ENCODE assay signal across 8 mouse cellular contexts in genomic region chr6:65670981-65671411, GRCm38 (mm10). TPM values are rescaled to one million over a fixed set of nuclear protein-coding genes. Genes with fewer than 3 reads are reported as not detected.
DNase-seq lines count a peak whose midpoint lies in the region; ATAC-seq and TF ChIP-seq lines count a peak whose summit lies in the region.

No protein-coding gene starts in this region.

- peak; percentile 28 for DNase-seq in gastrocnemius, postnatal 10 days
- DNase-seq in gastrocnemius, postnatal 25 days: no peak
- DNase-seq in embryonic facial prominence, embryonic 14.5 days (ENCODE audit: low spot score): peak; percentile 53
- DNase-seq in natural killer cell, adult 2 months (ENCODE audit: low spot score in 2 of 2): no peak
- DNase-seq in urinary bladder, postnatal 36 days (ENCODE audit: low spot score in 2 of 2): no peak

- peak; percentile 47 for ATAC-seq in embryonic facial prominence, embryonic 14.5 days (ENCODE audit: low read depth)
- ATAC-seq in intestine, embryonic 15.5 days: peak; percentile 21
- ATAC-seq in midbrain, embryonic 13.5 days: peak; percentile 59

- H3K9ac ChIP-seq in ES-Bruce4 (ENCODE audit: low read depth, poor library complexity, severe bottlenecking): no peak overlapping the region; the same call in 1 of the 2 replicates
- peak overlapping the region; percentile 73 for H3K9ac ChIP-seq in embryonic facial prominence, embryonic 14.5 days (ENCODE audit: low read depth, low read length)
- no peak overlapping the region for H3K9ac ChIP-seq in intestine, embryonic 15.5 days
- peak overlapping the region; percentile 73 for H3K9ac ChIP-seq in midbrain, embryonic 13.5 days (replicated peaks)

- H3K36me3 ChIP-seq in ES-Bruce4 (ENCODE audit: control insufficient read depth, insufficient read depth, low read length, poor library complexity, severe bottlenecking): no peaks in the 10 kb centered on the region
- no peaks in the 10 kb centered on the region for H3K36me3 ChIP-seq in embryonic facial prominence, embryonic 14.5 days (ENCODE audit: control insufficient read depth, insufficient read depth, low read length)
- H3K36me3 ChIP-seq in intestine, embryonic 15.5 days: no peaks in the 10 kb centered on the region
- no peaks in the 10 kb centered on the region for H3K36me3 ChIP-seq in midbrain, embryonic 13.5 days

- no peaks in the 10 kb centered on the region for H3K4me1 ChIP-seq in ES-Bruce4 (ENCODE audit: control insufficient read depth, insufficient read depth, low read length)
- peaks cover 2% of the 10 kb centered on the region; the same call in 1 of the 2 replicates for H3K4me1 ChIP-seq in embryonic facial prominence, embryonic 14.5 days (ENCODE audit: control insufficient read depth, insufficient read depth, low read length)
- peaks cover 9% of the 10 kb centered on the region; the same call in 1 of the 2 replicates for H3K4me1 ChIP-seq in intestine, embryonic 15.5 days (replicated peaks)
- H3K4me1 ChIP-seq in midbrain, embryonic 13.5 days (replicated peaks): peaks cover 20% of the 10 kb centered on the region

- H3K4me3 ChIP-seq in ES-Bruce4 (ENCODE audit: low read depth, low read length): peak overlapping the region; percentile 73
- peak overlapping the region; percentile 67 for H3K4me3 ChIP-seq in embryonic facial prominence, embryonic 14.5 days (ENCODE audit: low read depth, low read length)
- peak overlapping the region; percentile 49 for H3K4me3 ChIP-seq in intestine, embryonic 15.5 days (replicated peaks)
- H3K4me3 ChIP-seq in midbrain, embryonic 13.5 days (replicated peaks): peak overlapping the region; percentile 63

- peaks cover 16% of the 10 kb centered on the region for H3K27me3 ChIP-seq in ES-Bruce4 (ENCODE audit: control insufficient read depth, insufficient read depth, low read length, poor library complexity, severe bottlenecking)
- no peaks in the 10 kb centered on the region for H3K27me3 ChIP-seq in embryonic facial prominence, embryonic 14.5 days (replicated peaks; ENCODE audit: control insufficient read depth, insufficient read depth, low read length)
- peaks cover 13% of the 10 kb centered on the region for H3K27me3 ChIP-seq in intestine, embryonic 15.5 days (replicated peaks)
- peaks cover 9% of the 10 kb centered on the region; the same call in 1 of the 2 replicates for H3K27me3 ChIP-seq in midbrain, embryonic 13.5 days

- TF ChIP-seq POLR2A in ES-Bruce4 (IDR thresholded peaks at IDR 0.05; ENCODE audit: insufficient read depth, low read length): no peak

- H3K9me3 ChIP-seq in ES-Bruce4 (replicated peaks; ENCODE audit: control insufficient read depth, insufficient read depth, low read length, poor library complexity, severe bottlenecking): no peaks in the 10 kb centered on the region
- no peaks in the 10 kb centered on the region for H3K9me3 ChIP-seq in embryonic facial prominence, embryonic 14.5 days (ENCODE audit: control insufficient read depth, low read length)
- no peaks in the 10 kb centered on the region for H3K9me3 ChIP-seq in intestine, embryonic 15.5 days
- H3K9me3 ChIP-seq in midbrain, embryonic 13.5 days: no peaks in the 10 kb centered on the region

- TF ChIP-seq CTCF in ES-Bruce4 (IDR thresholded peaks at IDR 0.05; ENCODE audit: low read depth, low read length): no peak

- no peak overlapping the region for H3K27ac ChIP-seq in ES-Bruce4 (ENCODE audit: insufficient read depth, low read length)
- peak overlapping the region; percentile 71 for H3K27ac ChIP-seq in embryonic facial prominence, embryonic 14.5 days (replicated peaks; ENCODE audit: low read depth, low read length)
- no peak overlapping the region for H3K27ac ChIP-seq in intestine, embryonic 15.5 days
- peak overlapping the region; percentile 39; the same call in 1 of the 2 replicates for H3K27ac ChIP-seq in midbrain, embryonic 13.5 days

- TF ChIP-seq EP300 in ES-Bruce4 (IDR thresholded peaks at IDR 0.05; ENCODE audit: insufficient read depth, low read depth, low read length): no peak

- peak overlapping the region; percentile 89 for H3K4me2 ChIP-seq in embryonic facial prominence, embryonic 14.5 days (ENCODE audit: low read depth, low read length)
- peak overlapping the region; percentile 89 for H3K4me2 ChIP-seq in intestine, embryonic 15.5 days (replicated peaks)
- H3K4me2 ChIP-seq in midbrain, embryonic 13.5 days (replicated peaks): peak overlapping the region; percentile 92

- 2% methylated on average over 16 of the region's 21 CpGs for WGBS in embryonic facial prominence, embryonic 14.5 days
- 15% methylated on average over 19 of the region's 21 CpGs for WGBS in intestine, embryonic 15.5 days
- under 1% methylated on average over 21 of the region's 21 CpGs for WGBS in midbrain, embryonic 13.5 days

RNA-seq across cellular contexts. Expression of gene Ndnf, which starts 0.4 kb away (rescaled TPM):
- total RNA-seq in gastrocnemius, postnatal 10 days (2021): 1 to 10 TPM; 1.2 to 1.6 TPM
- total RNA-seq in gastrocnemius, postnatal 25 days (2021): under 1 TPM; 0.38 to 0.40 TPM
- polyA plus RNA-seq in ES-Bruce4 (2011; ENCODE audit: insufficient read depth, insufficient read length, low read depth, missing spikeins): 0.43 TPM in 1 of 2 replicates, not detected in the other
- 11.3 and 12.3 TPM in 2 replicates for polyA plus RNA-seq in embryonic facial prominence, embryonic 14.5 days (2014; fragmentation: Nextera tagmentation; extraction: Ambion mirVana)
- polyA plus RNA-seq in intestine, embryonic 15.5 days (2015; fragmentation: Nextera tagmentation; extraction: Ambion mirVana): 1.5 and 1.7 TPM in 2 replicates
- polyA plus RNA-seq in midbrain, embryonic 13.5 days (2015; fragmentation: Nextera tagmentation; extraction: Ambion mirVana): 3.1 and 5.9 TPM in 2 replicates

Comparison
In these comparisons a context has a peak if more than half of its experiments do, and no peak if none do; other contexts are left out.
1. DNase-seq: peak in gastrocnemius, postnatal 10 days (single experiment) and embryonic facial prominence, embryonic 14.5 days (single experiment); none in gastrocnemius, postnatal 25 days (single experiment), natural killer cell, adult 2 months (0 of 2) and urinary bladder, postnatal 36 days (0 of 2).
2. H3K27ac ChIP-seq: peak in embryonic facial prominence, embryonic 14.5 days (single experiment) and midbrain, embryonic 13.5 days (single experiment); none in ES-Bruce4 (single experiment) and intestine, embryonic 15.5 days (single experiment).
3. H3K9ac ChIP-seq: peak in embryonic facial prominence, embryonic 14.5 days (single experiment) and midbrain, embryonic 13.5 days (single experiment); none in ES-Bruce4 (single experiment) and intestine, embryonic 15.5 days (single experiment).
4. Peak in every context shown above with its lines, with median percentiles within 50 percentile points of each other: H3K4me3 ChIP-seq, ATAC-seq and H3K4me2 ChIP-seq.